Mouse (Mus musculus): ENCODE measurements around the gene Pknox1.
A peak's percentile ranks its signal among the peaks of the same experiment; 100 is the strongest.
"Not testable (repeated sequence)": the region's sequence is repeated elsewhere in the genome, so short reads cannot be mapped to it uniquely, and the experiment has no call there.

Pknox1 gene

GRCm38 (mm10) chr17:31564015-31564857, at the start of gene Pknox1:
Pknox1 (plus strand) TSS chr17:31564734.
- peak; percentile 100 for DNase-seq (ENCODE audit: low spot score)

GRCm38 (mm10) chr17:31519344-31519945, 45.1 kb upstream of the Pknox1 start:
- DNase-seq (ENCODE audit: low spot score): no peak

- DNase-seq (ENCODE audit: low spot score): peak; percentile 99
Measured at GRCm38 (mm10) chr17:31519946-31520838, 44.3 kb upstream of the Pknox1 start, which contains the start of the genes Wdr4 and Ndufv3. Wdr4 (minus strand) TSS chr17:31519980. Ndufv3 (plus strand) TSS chr17:31520115.

GRCm38 (mm10) chr17:31520895-31521294, 43.6 kb upstream of the Pknox1 start:
- DNase-seq (ENCODE audit: low spot score): peak; percentile 36

GRCm38 (mm10) chr17:31521948-31522347, 42.6 kb upstream of the Pknox1 start:
- no peak for DNase-seq (ENCODE audit: low spot score)

- no peak for DNase-seq (ENCODE audit: low spot score)
Measured at GRCm38 (mm10) chr17:31525114-31525513, 39.4 kb upstream of the Pknox1 start.

- DNase-seq (ENCODE audit: low spot score): no peak
Measured at GRCm38 (mm10) chr17:31525816-31526215, 38.7 kb upstream of the Pknox1 start.

- DNase-seq (ENCODE audit: low spot score): peak; percentile 37
Measured at GRCm38 (mm10) chr17:31529314-31529713, 35.2 kb upstream of the Pknox1 start.

- DNase-seq (ENCODE audit: low spot score): no peak
Measured at GRCm38 (mm10) chr17:31531441-31532158, 32.9 kb upstream of the Pknox1 start.

GRCm38 (mm10) chr17:31532331-31532730, 32.2 kb upstream of the Pknox1 start:
- DNase-seq (ENCODE audit: low spot score): not testable (repeated sequence)

GRCm38 (mm10) chr17:31535358-31535757, 29.2 kb upstream of the Pknox1 start:
- no peak for DNase-seq (ENCODE audit: low spot score)

- DNase-seq (ENCODE audit: low spot score): peak; percentile 82
Measured at GRCm38 (mm10) chr17:31535871-31536629, 28.5 kb upstream of the Pknox1 start.

- no peak for DNase-seq (ENCODE audit: low spot score)
Measured at GRCm38 (mm10) chr17:31540101-31540500, 24.4 kb upstream of the Pknox1 start.

GRCm38 (mm10) chr17:31540809-31541459, 23.6 kb upstream of the Pknox1 start:
- no peak for DNase-seq (ENCODE audit: low spot score)

GRCm38 (mm10) chr17:31541460-31541831, 23.1 kb upstream of the Pknox1 start:
- DNase-seq (ENCODE audit: low spot score): no peak

GRCm38 (mm10) chr17:31543574-31543973, 21.0 kb upstream of the Pknox1 start:
- no peak for DNase-seq (ENCODE audit: low spot score)

- DNase-seq (ENCODE audit: low spot score): no peak
Measured at GRCm38 (mm10) chr17:31546444-31547196, 17.9 kb upstream of the Pknox1 start.

GRCm38 (mm10) chr17:31547974-31548373, 16.6 kb upstream of the Pknox1 start:
- DNase-seq (ENCODE audit: low spot score): no peak

GRCm38 (mm10) chr17:31549389-31549788, 15.1 kb upstream of the Pknox1 start:
- no peak for DNase-seq (ENCODE audit: low spot score)

- not testable (repeated sequence) for DNase-seq (ENCODE audit: low spot score)
Measured at GRCm38 (mm10) chr17:31552601-31553000, 11.9 kb upstream of the Pknox1 start.
